30 mouse cellular contexts compared by ENCODE assay signal in the genomic region with DNA sequence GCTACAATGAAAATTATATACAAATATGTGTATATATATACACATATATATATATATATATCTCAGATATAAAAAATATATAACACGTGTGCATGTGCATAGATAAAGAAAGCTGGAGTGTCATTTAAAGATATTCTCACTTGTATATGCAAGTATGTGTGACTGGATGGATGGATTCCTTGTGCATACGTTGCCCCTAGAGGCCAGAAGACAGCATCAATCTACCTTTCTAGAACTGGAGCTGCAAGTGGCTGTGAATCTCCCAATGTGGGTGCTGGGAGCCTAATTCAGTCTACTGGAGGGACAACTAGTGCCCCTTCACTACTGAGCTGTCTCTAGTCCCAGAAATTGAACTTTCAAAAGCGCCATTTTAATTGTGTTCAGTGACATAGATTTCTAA.
DNase-seq lines count a peak whose midpoint lies in the region; ATAC-seq and TF ChIP-seq lines count a peak whose summit lies in the region.
"Had no signal": no experiment of that assay in that cellular context is flagged by ENCODE, and none has a peak within 500 bp of the region (broad histone marks: within the 10 kb centered on the region; RNA-seq: fewer than 3 reads in every experiment).

No protein-coding gene starts in this region.

- no peak for ATAC-seq in heart, postnatal 0 days (ENCODE audit: insufficient read depth, low read depth)
- no peak for ATAC-seq in liver, embryonic 14.5 days (ENCODE audit: insufficient read depth)
- ATAC-seq: liver, embryonic 12.5 days; lung, postnatal 0 days; midbrain, embryonic 13.5 days; Patski had no signal

- no peak overlapping the region for H3K27ac ChIP-seq in heart, postnatal 0 days (ENCODE audit: low read depth)
- no peak overlapping the region for H3K27ac ChIP-seq in heart, adult 2 months
- no peak overlapping the region for H3K27ac ChIP-seq in liver, embryonic 14.5 days
- no peak overlapping the region for H3K27ac ChIP-seq in MEL (ENCODE audit: control insufficient read depth, low read depth, low read length)
- H3K27ac ChIP-seq: forebrain, embryonic 12.5 days; hindbrain, embryonic 13.5 days; limb, embryonic 13.5 days; liver, embryonic 12.5 days; midbrain, embryonic 13.5 days had no signal

- TF ChIP-seq EP300 in heart, postnatal 0 days (IDR thresholded peaks at IDR 0.05; ENCODE audit: low read depth), result no peak
- TF ChIP-seq EP300 in heart, adult 2 months (IDR thresholded peaks at IDR 0.05; ENCODE audit: insufficient read depth, low read depth, low read length), result no peak
- no peak for TF ChIP-seq EP300 in liver, embryonic 14.5 days (IDR thresholded peaks at IDR 0.05; ENCODE audit: low read depth)
- TF ChIP-seq EP300 in MEL (IDR thresholded peaks at IDR 0.05; ENCODE audit: low read depth in 1 of 2, low read length in 2 of 2), result no peak

- H3K9me3 ChIP-seq in heart, postnatal 0 days (replicated peaks; ENCODE audit: control insufficient read depth, low read length), result no peaks in the 10 kb centered on the region
- H3K9me3 ChIP-seq in liver, embryonic 14.5 days (ENCODE audit: control insufficient read depth, low read length), result no peaks in the 10 kb centered on the region
- H3K9me3 ChIP-seq in MEL (replicated peaks; ENCODE audit: insufficient read depth, low read length), result no peaks in the 10 kb centered on the region
- H3K9me3 ChIP-seq: forebrain, embryonic 12.5 days; hindbrain, embryonic 13.5 days; limb, embryonic 13.5 days; liver, embryonic 12.5 days; megakaryocyte, embryonic 14.5 days; midbrain, embryonic 13.5 days had no signal

- H3K4me1 ChIP-seq in heart, postnatal 0 days (ENCODE audit: control insufficient read depth, insufficient read depth), result no peaks in the 10 kb centered on the region
- no peaks in the 10 kb centered on the region for H3K4me1 ChIP-seq in heart, adult 2 months (ENCODE audit: control insufficient read depth, insufficient read depth, low read length)
- H3K4me1 ChIP-seq in liver, embryonic 14.5 days (replicated peaks; ENCODE audit: control insufficient read depth in 2 of 2, insufficient read depth in 2 of 2, low read length in 1 of 2), result no peaks in the 10 kb centered on the region
- H3K4me1 ChIP-seq in MEL (ENCODE audit: control insufficient read depth in 1 of 2, insufficient read depth in 2 of 2, low read length in 2 of 2), result no peaks in the 10 kb centered on the region
- H3K4me1 ChIP-seq: limb, embryonic 13.5 days; liver, embryonic 12.5 days; megakaryocyte, embryonic 14.5 days had no signal

- DNase-seq in heart, postnatal 0 days (ENCODE audit: low spot score), result no peak
- no peak for DNase-seq in heart, adult 2 months
- DNase-seq in liver, embryonic 14.5 days (ENCODE audit: low read depth in 3 of 3, low spot score in 3 of 3), result no peak
- DNase-seq in liver, result no peak
- DNase-seq in MEL (ENCODE audit: low read depth, low spot score), result peak; percentile 1
- DNase-seq in brain, adult 2 months (ENCODE audit: low read depth, low spot score), result peak; percentile 40
- no peak for DNase-seq in yolk sac, embryonic 10.5 days (ENCODE audit: low spot score)
- no peak for DNase-seq in kidney, adult 9 months
- DNase-seq: adrenal gland, postnatal 14 days; B cell, adult 2 months; cerebellum, adult 2 months; cerebellum, postnatal 14 days; gastrocnemius, postnatal 25 days; heart, adult 11 months; heart, postnatal 4 days; kidney, adult 2 months; kidney, postnatal 10 days; layer of hippocampus, adult 9-11 months; lung, adult 18-20 months; lung, postnatal 4 days had no signal

- 61% methylated on average over 3 of the region's 3 CpGs for WGBS in heart, postnatal 0 days
- 63% methylated on average over 3 of the region's 3 CpGs for WGBS in heart, adult 2 months
- 44% methylated on average over 3 of the region's 3 CpGs for WGBS in liver, embryonic 14.5 days (ENCODE audit: insufficient replicate concordance)

- no peak for TF ChIP-seq POLR2A in heart, adult 2 months (IDR thresholded peaks at IDR 0.05; ENCODE audit: insufficient read depth, low read depth, low read length)
- no peak for TF ChIP-seq POLR2A in MEL (IDR thresholded peaks at IDR 0.05; ENCODE audit: control insufficient read depth in 1 of 2, insufficient read depth in 1 of 2, low read depth in 1 of 2, low read length in 2 of 2, poor library complexity in 1 of 2)

- no peak overlapping the region for H3K4me2 ChIP-seq in heart, postnatal 0 days (ENCODE audit: low read depth, low read length)
- no peak overlapping the region for H3K4me2 ChIP-seq in liver, embryonic 14.5 days (ENCODE audit: low read depth)
- H3K4me2 ChIP-seq: forebrain, embryonic 12.5 days; heart, embryonic 11.5 days; hindbrain, embryonic 13.5 days; limb, embryonic 13.5 days; liver, embryonic 12.5 days; midbrain, embryonic 13.5 days had no signal

- H3K4me3 ChIP-seq in heart, postnatal 0 days (ENCODE audit: low read depth, low read length), result no peak overlapping the region
- no peak overlapping the region for H3K4me3 ChIP-seq in heart, adult 2 months
- no peak overlapping the region for H3K4me3 ChIP-seq in liver, embryonic 14.5 days (ENCODE audit: insufficient read depth in 1 of 2, low read depth in 2 of 2, low read length in 2 of 2)
- no peak overlapping the region for H3K4me3 ChIP-seq in MEL (ENCODE audit: control insufficient read depth in 1 of 2, insufficient read depth in 1 of 2, low read depth in 2 of 2, low read length in 2 of 2)
- H3K4me3 ChIP-seq: erythroblast, embryonic 14.5 days; forebrain, embryonic 12.5 days; hindbrain, embryonic 13.5 days; limb, embryonic 13.5 days; liver, embryonic 12.5 days; megakaryocyte, embryonic 14.5 days; midbrain, embryonic 13.5 days had no signal

- H3K36me3 ChIP-seq in heart, postnatal 0 days (replicated peaks; ENCODE audit: control insufficient read depth, insufficient read depth, low read length), result no peaks in the 10 kb centered on the region
- H3K36me3 ChIP-seq in heart, adult 2 months (ENCODE audit: control insufficient read depth, insufficient read depth, low read length), result no peaks in the 10 kb centered on the region
- H3K36me3 ChIP-seq in liver, embryonic 14.5 days (replicated peaks; ENCODE audit: control insufficient read depth, insufficient read depth, low read depth), result no peaks in the 10 kb centered on the region
- no peaks in the 10 kb centered on the region for H3K36me3 ChIP-seq in MEL (ENCODE audit: control insufficient read depth in 1 of 2, insufficient read depth in 2 of 2, low read length in 2 of 2)
- H3K36me3 ChIP-seq: forebrain, embryonic 12.5 days; hindbrain, embryonic 13.5 days; limb, embryonic 13.5 days; liver, embryonic 12.5 days; midbrain, embryonic 13.5 days had no signal

- TF ChIP-seq CTCF in heart, postnatal 0 days (IDR thresholded peaks at IDR 0.05; ENCODE audit: low read depth), result peak; percentile 27
- no peak for TF ChIP-seq CTCF in heart, adult 2 months (IDR thresholded peaks at IDR 0.05)
- peak; percentile 19; the same call in 1 of the 2 replicates for TF ChIP-seq CTCF in liver, embryonic 14.5 days (IDR thresholded peaks at IDR 0.05; ENCODE audit: low read depth)
- TF ChIP-seq CTCF in MEL (IDR thresholded peaks at IDR 0.05 in 2 of 3, conservative IDR thresholded peaks at IDR 0.05 in 1 of 3; ENCODE audit: control insufficient read depth in 1 of 3, insufficient read depth in 1 of 3, low read depth in 2 of 3, low read length in 3 of 3, poor library complexity in 1 of 3, severe bottlenecking in 1 of 3), result no peak

- intact Hi-C loops in heart, adult 2 months (cut with DNase I), result no loop called here

- TF ChIP-seq RAD21 in MEL (IDR thresholded peaks at IDR 0.05; ENCODE audit: low read depth, low read length), result peak; percentile 2; the same call in 1 of the 2 replicates

- H3K27me3 ChIP-seq in heart, postnatal 0 days (ENCODE audit: control insufficient read depth, insufficient read depth, low read length), result no peaks in the 10 kb centered on the region
- H3K27me3 ChIP-seq in heart, adult 2 months (ENCODE audit: control insufficient read depth, insufficient read depth, low read length), result no peaks in the 10 kb centered on the region
- H3K27me3 ChIP-seq in liver, embryonic 14.5 days (ENCODE audit: control insufficient read depth, insufficient read depth, low read length), result no peaks in the 10 kb centered on the region
- no peaks in the 10 kb centered on the region for H3K27me3 ChIP-seq in MEL (ENCODE audit: control insufficient read depth in 1 of 2, insufficient read depth in 2 of 2, low read length in 2 of 2)
- H3K27me3 ChIP-seq: hindbrain, embryonic 13.5 days; limb, embryonic 13.5 days; liver, embryonic 12.5 days; megakaryocyte, embryonic 14.5 days; midbrain, embryonic 13.5 days had no signal

- no peaks in the 10 kb centered on the region for H3K79me2 ChIP-seq in heart, adult 2 months (replicated peaks; ENCODE audit: control insufficient read depth, insufficient read depth, low read length)
- H3K79me2 ChIP-seq in MEL (ENCODE audit: control insufficient read depth, insufficient read depth, low read length, poor library complexity), result no peaks in the 10 kb centered on the region

- H3K9ac ChIP-seq in heart, postnatal 0 days (replicated peaks; ENCODE audit: low read depth, low read length), result no peak overlapping the region
- no peak overlapping the region for H3K9ac ChIP-seq in heart, adult 2 months (ENCODE audit: low read depth, low read length)
- no peak overlapping the region for H3K9ac ChIP-seq in liver, embryonic 14.5 days (replicated peaks)
- no peak overlapping the region for H3K9ac ChIP-seq in MEL (ENCODE audit: control insufficient read depth, low read depth, low read length, poor library complexity, severe bottlenecking)
- H3K9ac ChIP-seq: forebrain, embryonic 12.5 days; hindbrain, embryonic 13.5 days; limb, embryonic 13.5 days; liver, embryonic 12.5 days; midbrain, embryonic 13.5 days had no signal

TF ChIP-seq in MEL, 35 proteins besides CTCF, POLR2A, EP300 and RAD21:
- TF ChIP-seq SIN3A (IDR thresholded peaks at IDR 0.05; ENCODE audit: low read length) (no peak), ZC3H11A (IDR thresholded peaks at IDR 0.05; ENCODE audit: low read depth, low read length) (no peak), TCF12 (IDR thresholded peaks at IDR 0.05; ENCODE audit: low read depth, low read length) (no peak), MYB (IDR thresholded peaks at IDR 0.05; ENCODE audit: low read depth, low read length) (no peak), BHLHE40 (IDR thresholded peaks at IDR 0.05; ENCODE audit: borderline replicate concordance, low read depth, low read length) (no peak)
TF ChIP-seq in MEL: peak in this region for 0.

Comparison
In these comparisons a context has a peak if more than half of its experiments do, and no peak if none do; other contexts are left out.
1. CTCF ChIP-seq: peak in heart, postnatal 0 days (single experiment) and liver, embryonic 14.5 days (single experiment); none in heart, adult 2 months (single experiment) and MEL (0 of 3).
2. DNase-seq: peak in MEL (single experiment) and brain, adult 2 months (single experiment); none in heart, postnatal 0 days (single experiment), heart, adult 2 months (0 of 2), liver, embryonic 14.5 days (0 of 3), liver (single experiment), yolk sac, embryonic 10.5 days (single experiment) and kidney, adult 9 months (single experiment).